Mouse (Mus musculus): ENCODE results near the gene Sox10.

DNA sequence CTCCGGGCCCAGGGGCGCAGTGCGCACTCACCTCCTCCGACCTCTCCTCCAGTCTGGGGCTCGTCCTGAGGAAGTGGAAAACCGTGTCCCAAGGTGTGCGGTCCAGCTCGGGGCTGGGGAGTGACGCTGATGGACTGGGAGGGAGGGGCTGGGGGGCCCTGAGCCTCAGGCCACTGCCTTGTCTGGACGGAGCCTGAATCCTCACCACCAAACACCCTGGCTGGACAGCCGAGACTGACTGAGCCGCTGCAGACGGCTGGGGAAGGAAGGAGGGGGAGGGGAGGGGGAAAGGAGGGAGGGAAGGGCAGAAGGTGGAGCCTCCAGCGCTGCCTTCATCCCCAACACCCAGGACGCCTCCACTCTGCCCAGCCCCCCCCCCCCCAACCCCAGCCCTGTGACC lies 789 bp downstream of the Sox10 start:
- no peak for TF ChIP-seq CTCF (IDR thresholded peaks at IDR 0.05; ENCODE audit: low read depth, low read length)
- no peak for TF ChIP-seq POLR2A (IDR thresholded peaks at IDR 0.05; ENCODE audit: borderline replicate concordance, low read depth, low read length)
